Mouse (Mus musculus) heart, embryonic 15.5 days (tissue): ENCODE results near the gene Sall2. TPM values are rescaled to one million over a fixed set of nuclear protein-coding genes. Genes with fewer than 3 reads are reported as not detected.

Experiments
- ATAC-seq: fragments of 200-750 bp; cut with Nextera tagmentation; replicated peaks from 2 replicates; pipeline ENCODE4 v1.8.0; 2017; ENCODE audit warnings: low read depth, moderate TSS enrichment; ENCODE audit not compliant: insufficient number of reproducible peaks, insufficient read depth, low FRiP score
- H3K27ac ChIP-seq: fragments of 300-500 bp; sonication (generic); 2 replicates; pipeline ENCODE4 v1.5.1; 2015; ENCODE audit warnings: mild to moderate bottlenecking, inconsistent platforms
- H3K27me3 ChIP-seq: fragments of 300-500 bp; sonication (generic); 2 replicates; pipeline ENCODE4 v1.6.1; 2015; ENCODE audit warnings: inconsistent platforms
- H3K36me3 ChIP-seq: fragments of 300-500 bp; sonication (generic); 2 replicates; pipeline ENCODE4 v1.6.1; 2015; ENCODE audit warnings: mild to moderate bottlenecking, inconsistent platforms
- H3K4me1 ChIP-seq: fragments of 300-500 bp; sonication (generic); replicated peaks from 2 replicates; pipeline ENCODE4 v1.6.1; 2015; ENCODE audit warnings: inconsistent platforms
- H3K4me2 ChIP-seq: fragments of 300-500 bp; sonication (generic); 2 replicates; pipeline ENCODE4 v1.6.1; 2015; ENCODE audit warnings: inconsistent platforms, mild to moderate bottlenecking, moderate library complexity
- H3K4me3 ChIP-seq: fragments of 300-500 bp; sonication (generic); 2 replicates; pipeline ENCODE4 v1.5.1; 2015; ENCODE audit warnings: mild to moderate bottlenecking, inconsistent platforms
- H3K9ac ChIP-seq: fragments of 300-500 bp; sonication (generic); 2 replicates; pipeline ENCODE4 v1.6.1; 2015; ENCODE audit warnings: mild to moderate bottlenecking, inconsistent platforms
- H3K9me3 ChIP-seq: fragments of 300-500 bp; sonication (generic); replicated peaks from 2 replicates; pipeline ENCODE4 v1.6.1; 2016; ENCODE audit warnings: inconsistent platforms
- WGBS: fragments of 180-500 bp; shearing (Covaris S2); methylation state at CpG from one replicate; pipeline ENCODE4 v1.1.7; 2015; ENCODE audit warnings: mixed read lengths; 5-methylcytosine and 5-hydroxymethylcytosine counted together
- polyA plus RNA-seq: library from polyadenylated mRNA; unstranded; fragments of >200 nt; fragmentation: Nextera tagmentation; extraction: Ambion mirVana; gene quantifications from 2 replicates; pipeline ENCODE4 v1.2.1, GENCODE M21; 2015

Sall2 gene
- polyA plus RNA-seq, 1 experiment from 2014 or later, result 4.8 TPM

- no peaks in the 10 kb centered on the region for H3K9me3 ChIP-seq
- no peak for ATAC-seq
- H3K36me3 ChIP-seq, result peaks cover 86% of the 10 kb centered on the region
- WGBS, result 66% methylated on average over 6 of the region's 6 CpGs
- no peak overlapping the region for H3K4me3 ChIP-seq
- H3K9ac ChIP-seq, result no peak overlapping the region
- H3K27me3 ChIP-seq, result no peaks in the 10 kb centered on the region
- no peak overlapping the region for H3K4me2 ChIP-seq
- H3K4me1 ChIP-seq, result no peaks in the 10 kb centered on the region
- no peak overlapping the region for H3K27ac ChIP-seq
These were observed 32.9 kb downstream of the Sall2 start for GRCm38 (mm10) chr14:52295558-52296264.

GRCm38 (mm10) chr14:52284191-52284590 is 44.4 kb downstream of the Sall2 start:
- Histone ChIP-seq H3K36me3 (peaks cover 30% of the 10 kb centered on the region), H3K27ac (no peak overlapping the region), H3K4me2 (no peak overlapping the region), H3K9ac (no peak overlapping the region), H3K4me1 (peaks cover 7% of the 10 kb centered on the region), H3K9me3 (no peaks in the 10 kb centered on the region), H3K27me3 (no peaks in the 10 kb centered on the region), H3K4me3 (no peak overlapping the region)
- no peak for ATAC-seq
- 80% methylated on average over 3 of the region's 3 CpGs for WGBS

- H3K9me3 ChIP-seq, result no peaks in the 10 kb centered on the region
- peaks cover 7% of the 10 kb centered on the region for H3K4me1 ChIP-seq
- peaks cover 27% of the 10 kb centered on the region for H3K36me3 ChIP-seq
- H3K4me3 ChIP-seq, result no peak overlapping the region
- no peak overlapping the region for H3K9ac ChIP-seq
- ATAC-seq, result no peak
- WGBS, result 88% methylated on average over 5 of the region's 5 CpGs
- H3K27me3 ChIP-seq, result no peaks in the 10 kb centered on the region
- no peak overlapping the region for H3K27ac ChIP-seq
- H3K4me2 ChIP-seq, result no peak overlapping the region
These were observed 44.9 kb downstream of the Sall2 start for GRCm38 (mm10) chr14:52283629-52284028.

- Histone ChIP-seq H3K4me1 (peaks cover 11% of the 10 kb centered on the region), H3K36me3 (peaks cover 8% of the 10 kb centered on the region), H3K27ac (peak overlapping the region; percentile 90), H3K4me3 (peak overlapping the region; percentile 96), H3K9me3 (no peaks in the 10 kb centered on the region), H3K9ac (peak overlapping the region; percentile 85), H3K27me3 (no peaks in the 10 kb centered on the region), H3K4me2 (peak overlapping the region; percentile 75)
- ATAC-seq, result no peak; the same call in 1 of the 2 replicates
- under 1% methylated on average over 21 of the region's 21 CpGs for WGBS
These were observed 48.8 kb downstream of the Sall2 start for GRCm38 (mm10) chr14:52279747-52280120.

- H3K27me3 ChIP-seq, result no peaks in the 10 kb centered on the region
- H3K9ac ChIP-seq, result peak within 1 kb of the TSS; percentile 85
- peak; percentile 98 for ATAC-seq
- peak within 1 kb of the TSS; percentile 90 for H3K27ac ChIP-seq
- WGBS, result under 1% methylated on average over 66 of the region's 66 CpGs
- H3K4me1 ChIP-seq, result peaks cover 11% of the 10 kb centered on the region
- H3K36me3 ChIP-seq, result peaks cover 10% of the 10 kb centered on the region
- H3K4me3 ChIP-seq, result peak within 1 kb of the TSS; percentile 96
- H3K4me2 ChIP-seq, result peak within 1 kb of the TSS; percentile 75
- no peaks in the 10 kb centered on the region for H3K9me3 ChIP-seq
These were observed 49.4 kb downstream of the Sall2 start, which contains the start of the genes Tox4 and Rab2b for GRCm38 (mm10) chr14:52278932-52279746. Gene Tox4, plus strand, starts transcription at chr14:52279146. Gene Rab2b, minus strand, starts transcription at chr14:52279545.

GRCm38 (mm10) chr14:52277210-52277609 is 51.4 kb downstream of the Sall2 start:
- Histone ChIP-seq H3K4me2 (no peak overlapping the region), H3K27ac (no peak overlapping the region), H3K4me3 (no peak overlapping the region), H3K9me3 (no peaks in the 10 kb centered on the region), H3K9ac (no peak overlapping the region), H3K36me3 (peaks cover 16% of the 10 kb centered on the region), H3K27me3 (no peaks in the 10 kb centered on the region), H3K4me1 (peaks cover 11% of the 10 kb centered on the region)
- no peak for ATAC-seq
- 81% methylated on average over 4 of the region's 4 CpGs for WGBS

- H3K27me3 ChIP-seq, result no peaks in the 10 kb centered on the region
- H3K4me1 ChIP-seq, result no peaks in the 10 kb centered on the region
- WGBS, result 62% methylated on average over 3 of the region's 3 CpGs
These were observed 55.8 kb downstream of the Sall2 start for GRCm38 (mm10) chr14:52272781-52273180.

More at GRCm38 (mm10) chr14:52272781-52273180, 55.8 kb downstream of the Sall2 start:
- no peak overlapping the region for H3K4me3 ChIP-seq
- no peaks in the 10 kb centered on the region for H3K9me3 ChIP-seq
- no peak overlapping the region for H3K27ac ChIP-seq
- H3K9ac ChIP-seq, result no peak overlapping the region
- no peak for ATAC-seq
- peaks cover 16% of the 10 kb centered on the region for H3K36me3 ChIP-seq
- no peak overlapping the region for H3K4me2 ChIP-seq

Other genes with a start within 250 kb of the Sall2 start
- gene Hnrnpc, start 224.7 kb downstream of the Sall2 start, polyA plus RNA-seq, result 326 and 346 TPM in 2 replicates
- gene Rpgrip1, start 218.1 kb downstream of the Sall2 start, polyA plus RNA-seq, result 27.8 and 32.6 TPM in 2 replicates
- 24.6 and 27.3 TPM in 2 replicates for gene Supt16, start 131.3 kb downstream of the Sall2 start, polyA plus RNA-seq
- gene Chd8, start 71.0 kb downstream of the Sall2 start, polyA plus RNA-seq, result 17.2 and 22.1 TPM in 2 replicates
- gene Tox4, start 49.6 kb downstream of the Sall2 start, polyA plus RNA-seq, result 29.3 and 34.0 TPM in 2 replicates
- gene Rab2b, start 49.2 kb downstream of the Sall2 start, polyA plus RNA-seq, result 12.8 and 16.6 TPM in 2 replicates
- gene Mettl3, start 23.6 kb downstream of the Sall2 start, polyA plus RNA-seq, result 23.5 and 29.7 TPM in 2 replicates
- not detected in 2 replicates for gene Olfr1513, start 27.6 kb upstream of the Sall2 start, polyA plus RNA-seq
- gene Olfr1512, start 50.4 kb upstream of the Sall2 start, polyA plus RNA-seq, result not detected in 2 replicates
- gene Olfr1511, start 68.6 kb upstream of the Sall2 start, polyA plus RNA-seq, result not detected in 2 replicates
- gene Olfr1510, start 85.6 kb upstream of the Sall2 start, polyA plus RNA-seq, result not detected in 2 replicates
- not detected in 2 replicates for gene Olfr1509, start 114.2 kb upstream of the Sall2 start, polyA plus RNA-seq
- gene Olfr1508, start 138.7 kb upstream of the Sall2 start, polyA plus RNA-seq, result not detected in 2 replicates
- not detected in 2 replicates for gene Olfr1507, start 167.0 kb upstream of the Sall2 start, polyA plus RNA-seq